Mouse (Mus musculus): ENCODE measurements around the gene Wnt11. TPM values are rescaled to one million over a fixed set of nuclear protein-coding genes. Genes with fewer than 3 reads are reported as not detected.

The Wnt11 gene
- 0.61 and 0.64 TPM in 2 replicates for polyA plus RNA-seq (2015; fragmentation: Nextera tagmentation; extraction: Ambion mirVana)

GRCm38 (mm10) chr7:98834711-98835321 is at the start of gene Wnt11:
TSS of gene Wnt11 (plus strand) at chr7:98835112.
- peaks cover 38% of the 10 kb centered on the region for H3K4me1 ChIP-seq (replicated peaks)
- H3K9me3 ChIP-seq (replicated peaks), result no peaks in the 10 kb centered on the region
- no peaks in the 10 kb centered on the region for H3K36me3 ChIP-seq (replicated peaks)
- peak within 1 kb of the TSS; percentile 41 for H3K4me3 ChIP-seq (replicated peaks)
- peak within 1 kb of the TSS; percentile 61 for H3K4me2 ChIP-seq
- under 1% methylated on average over 66 of the region's 66 CpGs for WGBS (ENCODE audit: insufficient replicate concordance)
- H3K27me3 ChIP-seq, result peaks cover 99% of the 10 kb centered on the region
- no peak within 1 kb of the TSS for H3K9ac ChIP-seq
- H3K27ac ChIP-seq (replicated peaks), result no peak within 1 kb of the TSS
- ATAC-seq (ENCODE audit: insufficient read depth), result no peak

GRCm38 (mm10) chr7:98786792-98787612 is 47.9 kb upstream of the Wnt11 start:
- no peak overlapping the region for H3K4me2 ChIP-seq
- no peak for ATAC-seq (ENCODE audit: insufficient read depth)

GRCm38 (mm10) chr7:98788721-98789120 is 46.2 kb upstream of the Wnt11 start:
- no peaks in the 10 kb centered on the region for H3K36me3 ChIP-seq (replicated peaks)
- H3K4me2 ChIP-seq, result no peak overlapping the region
- ATAC-seq (ENCODE audit: insufficient read depth), result no peak
- H3K9me3 ChIP-seq (replicated peaks), result no peaks in the 10 kb centered on the region
- 53% methylated on average over 7 of the region's 7 CpGs for WGBS (ENCODE audit: insufficient replicate concordance)
- no peak overlapping the region for H3K4me3 ChIP-seq (replicated peaks)
- 0 out of 2 replicates have a peak, but pooled peaks cover 4% of the 10 kb centered on the region for H3K4me1 ChIP-seq (replicated peaks)
- peaks cover 33% of the 10 kb centered on the region for H3K27me3 ChIP-seq
- no peak overlapping the region for H3K27ac ChIP-seq (replicated peaks)
- H3K9ac ChIP-seq, result no peak overlapping the region

More at GRCm38 (mm10) chr7:98786792-98787612, 47.9 kb upstream of the Wnt11 start:
- no peak overlapping the region for H3K4me3 ChIP-seq (replicated peaks)
- H3K27me3 ChIP-seq, result peaks cover 38% of the 10 kb centered on the region
- no peaks in the 10 kb centered on the region for H3K9me3 ChIP-seq (replicated peaks)
- no peak overlapping the region for H3K27ac ChIP-seq (replicated peaks)
- WGBS (ENCODE audit: insufficient replicate concordance), result 12% methylated on average over 11 of the region's 11 CpGs
- 0 out of 2 replicates have a peak, but pooled peaks cover 8% of the 10 kb centered on the region for H3K4me1 ChIP-seq (replicated peaks)
- no peak overlapping the region for H3K9ac ChIP-seq
- no peaks in the 10 kb centered on the region for H3K36me3 ChIP-seq (replicated peaks)

GRCm38 (mm10) chr7:98789121-98789520 is 45.8 kb upstream of the Wnt11 start:
- no peak overlapping the region for H3K9ac ChIP-seq
- ATAC-seq (ENCODE audit: insufficient read depth), result no peak

GRCm38 (mm10) chr7:98791864-98792263 is 43.0 kb upstream of the Wnt11 start:
- Histone ChIP-seq H3K4me1 (replicated peaks) (no peaks in the 10 kb centered on the region), H3K27ac (replicated peaks) (no peak overlapping the region), H3K9ac (no peak overlapping the region), H3K9me3 (replicated peaks) (no peaks in the 10 kb centered on the region), H3K36me3 (replicated peaks) (no peaks in the 10 kb centered on the region), H3K27me3 (peaks cover 17% of the 10 kb centered on the region), H3K4me3 (replicated peaks) (no peak overlapping the region), H3K4me2 (no peak overlapping the region)
- WGBS (ENCODE audit: insufficient replicate concordance), result 62% methylated on average over 5 of the region's 5 CpGs
- no peak for ATAC-seq (ENCODE audit: insufficient read depth)

More at GRCm38 (mm10) chr7:98789121-98789520, 45.8 kb upstream of the Wnt11 start:
- H3K9me3 ChIP-seq (replicated peaks), result no peaks in the 10 kb centered on the region
- 0 out of 2 replicates have a peak, but pooled peaks cover 2% of the 10 kb centered on the region for H3K4me1 ChIP-seq (replicated peaks)
- H3K27me3 ChIP-seq, result peaks cover 33% of the 10 kb centered on the region
- no peak overlapping the region for H3K4me2 ChIP-seq
- no peak overlapping the region for H3K27ac ChIP-seq (replicated peaks)
- H3K4me3 ChIP-seq (replicated peaks), result no peak overlapping the region
- WGBS (ENCODE audit: insufficient replicate concordance), result 50% methylated on average over 4 of the region's 4 CpGs
- H3K36me3 ChIP-seq (replicated peaks), result no peaks in the 10 kb centered on the region

- no peak for ATAC-seq (ENCODE audit: insufficient read depth)
- H3K27me3 ChIP-seq, result peaks cover 7% of the 10 kb centered on the region; the same call in 1 of the 2 replicates
- no peaks in the 10 kb centered on the region for H3K4me1 ChIP-seq (replicated peaks)
- WGBS (ENCODE audit: insufficient replicate concordance), result 55% methylated on average over 5 of the region's 5 CpGs
- no peak overlapping the region for H3K4me3 ChIP-seq (replicated peaks)
- no peaks in the 10 kb centered on the region for H3K36me3 ChIP-seq (replicated peaks)
- H3K9me3 ChIP-seq (replicated peaks), result no peaks in the 10 kb centered on the region
- H3K4me2 ChIP-seq, result no peak overlapping the region
- no peak overlapping the region for H3K27ac ChIP-seq (replicated peaks)
- H3K9ac ChIP-seq, result no peak overlapping the region
Observed at GRCm38 (mm10) chr7:98793811-98794210, 41.1 kb upstream of the Wnt11 start.

GRCm38 (mm10) chr7:98794444-98794843 is 40.5 kb upstream of the Wnt11 start:
- WGBS (ENCODE audit: insufficient replicate concordance), result 61% methylated on average over 3 of the region's 3 CpGs
- ATAC-seq (ENCODE audit: insufficient read depth), result no peak
- Histone ChIP-seq H3K27me3 (peaks cover 4% of the 10 kb centered on the region; the same call in 1 of the 2 replicates), H3K4me3 (replicated peaks) (no peak overlapping the region), H3K9me3 (replicated peaks) (no peaks in the 10 kb centered on the region), H3K4me2 (no peak overlapping the region), H3K36me3 (replicated peaks) (no peaks in the 10 kb centered on the region), H3K27ac (replicated peaks) (no peak overlapping the region), H3K4me1 (replicated peaks) (no peaks in the 10 kb centered on the region), H3K9ac (no peak overlapping the region)

GRCm38 (mm10) chr7:98795637-98796036 is 39.3 kb upstream of the Wnt11 start:
- H3K9ac ChIP-seq, result no peak overlapping the region
- no peak overlapping the region for H3K27ac ChIP-seq (replicated peaks)
- 66% methylated on average over 5 of the region's 5 CpGs for WGBS (ENCODE audit: insufficient replicate concordance)
- H3K9me3 ChIP-seq (replicated peaks), result no peaks in the 10 kb centered on the region
- H3K4me3 ChIP-seq (replicated peaks), result no peak overlapping the region
- ATAC-seq (ENCODE audit: insufficient read depth), result no peak
- H3K27me3 ChIP-seq, result peaks cover 4% of the 10 kb centered on the region; the same call in 1 of the 2 replicates
- H3K4me1 ChIP-seq (replicated peaks), result no peaks in the 10 kb centered on the region
- H3K4me2 ChIP-seq, result no peak overlapping the region
- no peaks in the 10 kb centered on the region for H3K36me3 ChIP-seq (replicated peaks)

- Histone ChIP-seq H3K4me3 (replicated peaks) (no peak overlapping the region), H3K4me2 (no peak overlapping the region), H3K27me3 (no peaks in the 10 kb centered on the region), H3K9ac (no peak overlapping the region), H3K27ac (replicated peaks) (no peak overlapping the region), H3K9me3 (replicated peaks) (no peaks in the 10 kb centered on the region), H3K36me3 (replicated peaks) (no peaks in the 10 kb centered on the region), H3K4me1 (replicated peaks) (no peaks in the 10 kb centered on the region)
- 50% methylated on average over 5 of the region's 5 CpGs for WGBS (ENCODE audit: insufficient replicate concordance)
- ATAC-seq (ENCODE audit: insufficient read depth), result no peak
Observed at GRCm38 (mm10) chr7:98797347-98798133, 37.4 kb upstream of the Wnt11 start.

GRCm38 (mm10) chr7:98798134-98798417 is 36.8 kb upstream of the Wnt11 start:
- no peaks in the 10 kb centered on the region for H3K4me1 ChIP-seq (replicated peaks)
- no peak overlapping the region for H3K27ac ChIP-seq (replicated peaks)
- no peaks in the 10 kb centered on the region for H3K36me3 ChIP-seq (replicated peaks)
- no peaks in the 10 kb centered on the region for H3K9me3 ChIP-seq (replicated peaks)
- ATAC-seq (ENCODE audit: insufficient read depth), result no peak
- H3K4me2 ChIP-seq, result no peak overlapping the region
- no peak overlapping the region for H3K9ac ChIP-seq
- H3K4me3 ChIP-seq (replicated peaks), result no peak overlapping the region
- H3K27me3 ChIP-seq, result no peaks in the 10 kb centered on the region
- WGBS (ENCODE audit: insufficient replicate concordance), result 45% methylated on average over 3 of the region's 3 CpGs

GRCm38 (mm10) chr7:98800435-98800834 is 34.5 kb upstream of the Wnt11 start:
- 0 out of 2 replicates have a peak, but pooled peaks cover 9% of the 10 kb centered on the region for H3K27me3 ChIP-seq
- no peak overlapping the region for H3K4me2 ChIP-seq
- no peak for ATAC-seq (ENCODE audit: insufficient read depth)
- H3K36me3 ChIP-seq (replicated peaks), result no peaks in the 10 kb centered on the region
- no peak overlapping the region for H3K4me3 ChIP-seq (replicated peaks)
- no peaks in the 10 kb centered on the region for H3K4me1 ChIP-seq (replicated peaks)
- H3K9ac ChIP-seq, result no peak overlapping the region
- WGBS (ENCODE audit: insufficient replicate concordance), result 39% methylated on average over 8 of the region's 8 CpGs
- no peaks in the 10 kb centered on the region for H3K9me3 ChIP-seq (replicated peaks)
- H3K27ac ChIP-seq (replicated peaks), result no peak overlapping the region
